Comparison of ENCODE assay signal across 28 mouse cellular contexts in genomic region chr10:111408887-111409286, GRCm38 (mm10).
DNase-seq lines count a peak whose midpoint lies in the region; ATAC-seq and TF ChIP-seq lines count a peak whose summit lies in the region.
"Had no signal": no experiment of that assay in that cellular context is flagged by ENCODE, and none has a peak within 500 bp of the region (broad histone marks: within the 10 kb centered on the region; RNA-seq: fewer than 3 reads in every experiment).

No protein-coding gene starts in this region.

- no peak overlapping the region for H3K27ac ChIP-seq in midbrain, embryonic 10.5 days (replicated peaks)
- H3K27ac ChIP-seq: embryonic facial prominence, embryonic 10.5 days; embryonic facial prominence, embryonic 12.5 days; forebrain, embryonic 12.5 days had no signal

- peaks cover 58% of the 10 kb centered on the region for H3K4me1 ChIP-seq in E14TG2a.4 (replicated peaks; ENCODE audit: low read depth, low read length)
- H3K4me1 ChIP-seq in midbrain, embryonic 10.5 days: peaks cover 9% of the 10 kb centered on the region
- H3K4me1 ChIP-seq: embryonic facial prominence, embryonic 12.5 days; forebrain, embryonic 12.5 days had no signal

- H3K4me3 ChIP-seq in E14TG2a.4 (replicated peaks; ENCODE audit: low read length): peak overlapping the region; percentile 49
- no peak overlapping the region for H3K4me3 ChIP-seq in midbrain, embryonic 10.5 days
- H3K4me3 ChIP-seq: embryonic facial prominence, embryonic 10.5 days; embryonic facial prominence, embryonic 12.5 days; forebrain, embryonic 10.5 days; forebrain, embryonic 12.5 days had no signal

- peaks cover 17% of the 10 kb centered on the region for H3K9me3 ChIP-seq in E14TG2a.4 (ENCODE audit: low read length)
- no peaks in the 10 kb centered on the region for H3K9me3 ChIP-seq in midbrain, embryonic 10.5 days (replicated peaks)
- H3K9me3 ChIP-seq: embryonic facial prominence, embryonic 10.5 days; embryonic facial prominence, embryonic 12.5 days; forebrain, embryonic 10.5 days; forebrain, embryonic 12.5 days had no signal

- H3K36me3 ChIP-seq in E14TG2a.4 (ENCODE audit: insufficient read depth, low read length): no peaks in the 10 kb centered on the region
- H3K36me3 ChIP-seq in midbrain, embryonic 10.5 days: no peaks in the 10 kb centered on the region
- H3K36me3 ChIP-seq: embryonic facial prominence, embryonic 10.5 days; embryonic facial prominence, embryonic 12.5 days; forebrain, embryonic 10.5 days; forebrain, embryonic 12.5 days; G1E had no signal

- H3K27me3 ChIP-seq in E14TG2a.4 (ENCODE audit: insufficient read depth, low read length): no peaks in the 10 kb centered on the region
- H3K27me3 ChIP-seq in midbrain, embryonic 10.5 days (ENCODE audit: low read depth, poor library complexity, severe bottlenecking): no peaks in the 10 kb centered on the region
- H3K27me3 ChIP-seq: CH12.LX; embryonic facial prominence, embryonic 12.5 days; forebrain, embryonic 12.5 days; Patski had no signal

- TF ChIP-seq CTCF in E14TG2a.4 (conservative IDR thresholded peaks at IDR 0.05; ENCODE audit: low read length): no peak

- 83% methylated on average over 3 of the region's 3 CpGs for WGBS in midbrain, embryonic 10.5 days

- ATAC-seq in frontal cortex, adult (ENCODE audit: low TSS enrichment): no peak
- ATAC-seq: activated CD4-positive, CD25-positive, alpha-beta regulatory T cell, adult 4 months; CD4-positive, CD25-positive, alpha-beta regulatory T cell, adult 4 months; forebrain, embryonic 14.5 days; forebrain, embryonic 16.5 days; Patski had no signal

- peak; percentile 74 for DNase-seq in A20 (ENCODE audit: low read depth, low spot score)
- peak; percentile 59 for DNase-seq in ES-CJ7 (ENCODE audit: low read depth, low spot score)
- DNase-seq in R1 (ENCODE audit: low read depth, low spot score): peak; percentile 84
- no peak for DNase-seq in midbrain, embryonic 10.5 days (ENCODE audit: low spot score)
- no peak for DNase-seq in lung, postnatal 10 days
- DNase-seq in urinary bladder, postnatal 36 days (ENCODE audit: low spot score in 2 of 2): no peak
- DNase-seq: adrenal gland, adult 8-10 months; adrenal gland, postnatal 14 days; adrenal gland, postnatal 36 days; B cell, adult 2 months; cerebellum, adult 11-12 months; cerebellum, adult 2 months; cerebellum, adult 9-10 months; cerebellum, postnatal 10 days; cerebellum, postnatal 25 days had no signal

Comparison
In these comparisons a context has a peak if more than half of its experiments do, and no peak if none do; other contexts are left out.
1. DNase-seq: peak in A20 (single experiment), ES-CJ7 (single experiment) and R1 (single experiment); none in midbrain, embryonic 10.5 days (single experiment), lung, postnatal 10 days (single experiment) and urinary bladder, postnatal 36 days (0 of 2).